Mouse (Mus musculus): Measurements from ENCODE around the gene Chic1. TPM values are rescaled to one million over a fixed set of nuclear protein-coding genes. Genes with fewer than 3 reads are reported as not detected.

Gene Chic1
- polyA plus RNA-seq, 1 experiment from 2014 or later, result 4.8 TPM

Other genes with a start within 250 kb of the Chic1 start
- gene Nap1l2, start 169.8 kb upstream of the Chic1 start, polyA plus RNA-seq (2014; fragmentation: Nextera tagmentation; extraction: Ambion mirVana), result 0.53 and 1.1 TPM in 2 replicates
- not detected in 2 replicates for gene Cdx4, start 35.1 kb upstream of the Chic1 start, polyA plus RNA-seq (2014; fragmentation: Nextera tagmentation; extraction: Ambion mirVana)
- 0.24 TPM in 1 of 2 replicates, not detected in the other for gene Tsx, start 58.0 kb downstream of the Chic1 start, polyA plus RNA-seq (2014; fragmentation: Nextera tagmentation; extraction: Ambion mirVana)
- not detected in 2 replicates for gene Gm26992, start 65.5 kb downstream of the Chic1 start, polyA plus RNA-seq (2014; fragmentation: Nextera tagmentation; extraction: Ambion mirVana)